Mouse (Mus musculus) cerebellum, postnatal 36 days (tissue): ENCODE results near the gene Olfr1157.

Experiments used
- DNase-seq, 2 experiments: peaks; one replicate each; pipeline ENCODE4 v3.0.0; 2021 to 2022; ENCODE audit warnings: mixed read lengths in 2 of 2

The Olfr1157 gene

GRCm38 (mm10) chr2:87968199-87968598 lies at the start of gene Olfr1157:
Gene Olfr1157, minus strand, starts transcription at chr2:87968299.
- no peak for DNase-seq

GRCm38 (mm10) chr2:88007515-88008318 lies 39.6 kb upstream of the Olfr1157 start, which contains the start of gene Olfr1160:
Gene Olfr1160, minus strand, starts transcription at chr2:88008268.
- no peak for DNase-seq

- DNase-seq = no peak
These were observed 21.7 kb upstream of the Olfr1157 start, which contains the start of gene Olfr1158 for GRCm38 (mm10) chr2:87989813-87990212. Gene Olfr1158, plus strand, starts transcription at chr2:87990113.

GRCm38 (mm10) chr2:87974563-87974962 lies 6.5 kb upstream of the Olfr1157 start, which contains the start of gene Olfr74:
Gene Olfr74, minus strand, starts transcription at chr2:87974663.
- DNase-seq = no peak

- no peak for DNase-seq
These were observed 15.1 kb downstream of the Olfr1157 start, which contains the start of gene Olfr1156 for GRCm38 (mm10) chr2:87953000-87953399. Gene Olfr1156, minus strand, starts transcription at chr2:87953100.

GRCm38 (mm10) chr2:87945037-87945436 lies 23.1 kb downstream of the Olfr1157 start, which contains the start of gene Olfr1155:
Gene Olfr1155, minus strand, starts transcription at chr2:87945137.
- DNase-seq = no peak
